Mouse (Mus musculus) skeletal muscle tissue, postnatal 0 days (tissue): ENCODE results near the gene Fbxw28. TPM values are rescaled to one million over a fixed set of nuclear protein-coding genes. Genes with fewer than 3 reads are reported as not detected.

ENCODE experiments used
- polyA plus RNA-seq: library from polyadenylated mRNA; unstranded; fragments of >200 nt; fragmentation: Nextera tagmentation; extraction: Ambion mirVana; gene quantifications from 2 replicates; pipeline ENCODE4 v1.2.1, GENCODE M21; 2015

Fbxw28 gene
- polyA plus RNA-seq = not detected in 2 replicates

GRCm38 (mm10) chr9:109339559-109339958, at the start of gene Fbxw28:
TSS of gene Fbxw28 (minus strand) at chr9:109339659.

GRCm38 (mm10) chr9:109287576-109287975, 51.9 kb downstream of the Fbxw28 start, which contains the start of gene Fbxw14:
TSS of gene Fbxw14 (minus strand) at chr9:109287676.

Other genes starting within 250 kb of the Fbxw28 start
- 0.74 and 0.87 TPM in 2 replicates for gene Plxnb1, start 244.3 kb downstream of the Fbxw28 start, polyA plus RNA-seq
- not detected in 2 replicates for gene Fbxw21, start 177.6 kb downstream of the Fbxw28 start, polyA plus RNA-seq
- gene Fbxw13, start 143.7 kb downstream of the Fbxw28 start, polyA plus RNA-seq = not detected in 2 replicates
- gene Fbxw20, start 104.9 kb downstream of the Fbxw28 start, polyA plus RNA-seq = not detected in 2 replicates
- gene Fbxw14, start 52.0 kb downstream of the Fbxw28 start, polyA plus RNA-seq = not detected in 2 replicates
- gene Fbxw22, start 64.6 kb upstream of the Fbxw28 start, polyA plus RNA-seq = not detected in 2 replicates
- gene Fbxw16, start 109.5 kb upstream of the Fbxw28 start, polyA plus RNA-seq = not detected in 2 replicates
- not detected in 2 replicates for gene Fbxw19, start 156.2 kb upstream of the Fbxw28 start, polyA plus RNA-seq
- gene Fbxw15, start 228.6 kb upstream of the Fbxw28 start, polyA plus RNA-seq = not detected in 2 replicates